Mouse (Mus musculus): ENCODE data around the gene Ube2q2.

DNA sequence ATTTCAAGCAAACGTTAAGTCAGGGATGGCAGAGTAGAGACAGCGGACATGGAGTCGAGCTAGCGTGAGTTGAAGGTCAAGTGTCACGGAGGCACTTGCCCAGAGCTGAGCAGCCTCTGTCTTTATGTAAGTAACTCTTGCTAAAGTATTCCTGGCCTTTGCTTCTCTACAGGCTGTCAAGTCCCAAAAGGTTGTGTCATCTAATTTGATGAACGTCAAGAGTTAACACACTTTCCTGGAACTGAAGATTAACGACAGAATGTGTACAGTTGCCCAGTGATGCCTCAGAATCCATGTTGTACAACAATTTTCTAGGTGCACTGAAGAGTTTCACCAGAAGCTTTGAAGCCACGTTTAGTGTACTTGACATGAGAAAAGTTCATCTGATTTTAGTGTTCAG is 97.8 kb downstream of the Ube2q2 start:
- TF ChIP-seq CTCF (IDR thresholded peaks at IDR 0.05; ENCODE audit: insufficient read depth, low read length): no peak
- no peak for TF ChIP-seq POLR2A (IDR thresholded peaks at IDR 0.05; ENCODE audit: borderline replicate concordance, extremely low read depth, low read depth, low read length)

Data from lung, adult 2 months (tissue).